Mouse (Mus musculus) cortical plate, adult 2 months (tissue): ENCODE data around the gene Urod. TPM values are rescaled to one million over a fixed set of nuclear protein-coding genes. Genes with fewer than 3 reads are reported as not detected.

ENCODE experiments used
- H3K27ac ChIP-seq: fragments of 200-500 bp; 2 replicates; pipeline ENCODE4 v1.5.1; 2012; ENCODE audit warnings: low read length, control low read depth, inconsistent platforms; ENCODE audit not compliant: insufficient read depth
- H3K4me1 ChIP-seq: fragments of 200-500 bp; 2 replicates; pipeline ENCODE4 v1.6.1; 2011; ENCODE audit warnings: low read length; ENCODE audit not compliant: control insufficient read depth, insufficient read depth
- H3K4me3 ChIP-seq: fragments of 200-500 bp; 2 replicates; pipeline ENCODE4 v1.5.1; 2011; ENCODE audit warnings: mild to moderate bottlenecking, low read length, control low read depth; ENCODE audit not compliant: insufficient read depth
- CTCF ChIP-seq: fragments of 200-500 bp; IDR thresholded peaks from 2 replicates; pipeline ENCODE4 v1.5.1; 2011; ENCODE audit warnings: mild to moderate bottlenecking, control low read depth, low read length; ENCODE audit not compliant: insufficient read depth; ENCODE audit errors: extremely low read depth
- POLR2A ChIP-seq: fragments of 200-500 bp; IDR thresholded peaks from 2 replicates; pipeline ENCODE4 v1.6.1; 2011; ENCODE audit warnings: mild to moderate bottlenecking, low read length, control low read depth; ENCODE audit not compliant: insufficient read depth; ENCODE audit errors: extremely low read depth
- polyA plus RNA-seq: library from polyadenylated mRNA; depleted of rRNA; stranded (reverse); fragments of >200 nt; gene quantifications from 2 replicates; pipeline ENCODE4 v1.2.3, GENCODE M21; 2012

The Urod gene
- polyA plus RNA-seq, 1 experiment, result 73.8 TPM

- Histone ChIP-seq H3K4me1 (no peaks in the 10 kb centered on the region; the same call in 1 of the 2 replicates), H3K4me3 (no peak overlapping the region), H3K27ac (no peak overlapping the region)
- TF ChIP-seq POLR2A (no peak), CTCF (no peak)
Measured at GRCm38 (mm10) chr4:117017738-117018137, 23.5 kb upstream of the Urod start.

DNA sequence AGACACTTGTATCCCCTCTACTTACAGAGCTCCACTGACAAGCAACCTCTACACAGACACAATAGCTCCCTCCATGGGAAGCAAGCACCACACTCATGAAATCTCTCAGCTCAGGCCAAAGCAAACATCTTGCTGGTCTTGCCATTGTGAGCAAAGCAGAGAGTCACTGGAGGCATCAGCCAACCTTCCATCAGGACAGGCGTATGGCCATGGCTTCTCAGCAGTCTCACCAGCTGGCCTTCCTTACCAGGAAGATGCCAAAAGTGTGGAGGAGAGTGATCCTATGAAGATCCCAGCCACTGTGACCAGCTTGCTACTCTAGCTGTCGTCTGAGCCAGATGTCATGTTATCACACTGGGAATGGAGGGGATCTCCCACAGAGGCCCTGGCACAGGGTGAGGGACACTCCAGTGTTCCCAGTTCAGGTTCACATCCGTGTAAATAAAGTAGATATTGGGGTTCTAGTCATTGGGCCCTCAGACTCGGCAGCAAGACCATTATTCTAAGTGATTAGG lies 20.7 kb upstream of the Urod start:
- H3K4me3 ChIP-seq, result no peak overlapping the region
- H3K27ac ChIP-seq, result no peak overlapping the region
- no peak for TF ChIP-seq POLR2A
- TF ChIP-seq CTCF, result no peak
- no peaks in the 10 kb centered on the region for H3K4me1 ChIP-seq

DNA sequence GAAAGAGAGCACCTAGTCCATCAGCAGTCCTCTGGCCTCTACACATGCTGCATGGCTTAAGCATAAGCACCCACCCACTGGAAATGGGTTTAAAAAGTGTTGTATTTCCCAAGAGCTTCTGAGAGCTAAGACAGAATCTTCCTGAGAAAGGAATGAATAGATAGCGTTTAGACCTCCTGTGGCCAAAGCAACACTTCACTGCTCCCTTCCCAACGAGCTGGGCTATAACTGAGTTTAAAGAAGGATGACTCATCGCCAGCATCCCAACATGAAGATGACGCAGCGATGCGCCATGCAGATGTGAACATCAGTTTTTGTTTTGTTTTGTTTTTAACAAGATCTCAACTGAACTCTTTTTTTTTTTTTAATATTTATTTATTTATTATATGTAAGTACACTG lies 19.4 kb upstream of the Urod start:
- no peak overlapping the region for H3K27ac ChIP-seq
- TF ChIP-seq POLR2A (no peak), CTCF (no peak)
- no peak overlapping the region for H3K4me3 ChIP-seq
- H3K4me1 ChIP-seq, result no peaks in the 10 kb centered on the region

- no peak overlapping the region for H3K27ac ChIP-seq
- TF ChIP-seq POLR2A (no peak), CTCF (no peak)
- H3K4me3 ChIP-seq, result no peak overlapping the region
- H3K4me1 ChIP-seq, result no peaks in the 10 kb centered on the region
Measured at GRCm38 (mm10) chr4:117010231-117010630, 16.0 kb upstream of the Urod start.

DNA sequence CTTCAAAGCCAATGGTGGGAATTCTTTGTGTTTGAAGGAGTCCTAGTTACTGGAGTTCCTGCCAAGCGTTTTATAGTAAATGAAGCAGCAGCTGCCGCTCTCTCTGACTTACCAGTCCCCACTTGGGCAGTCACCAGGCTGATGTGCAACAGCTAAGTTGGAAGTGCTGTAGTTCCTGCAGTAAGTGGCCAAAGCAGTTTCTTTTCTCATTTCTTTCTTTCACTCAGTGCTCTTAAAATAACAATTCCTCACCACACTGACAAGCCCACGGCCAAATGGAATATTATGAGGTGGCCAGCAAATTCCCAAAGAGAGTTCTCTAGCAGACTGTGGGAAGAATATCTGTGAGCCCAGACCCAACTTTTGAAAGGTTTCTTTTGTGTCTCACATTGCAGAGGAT lies 12.8 kb upstream of the Urod start:
- Histone ChIP-seq H3K4me3 (no peak overlapping the region), H3K27ac (no peak overlapping the region), H3K4me1 (no peaks in the 10 kb centered on the region)
- TF ChIP-seq POLR2A (no peak), CTCF (no peak)

DNA sequence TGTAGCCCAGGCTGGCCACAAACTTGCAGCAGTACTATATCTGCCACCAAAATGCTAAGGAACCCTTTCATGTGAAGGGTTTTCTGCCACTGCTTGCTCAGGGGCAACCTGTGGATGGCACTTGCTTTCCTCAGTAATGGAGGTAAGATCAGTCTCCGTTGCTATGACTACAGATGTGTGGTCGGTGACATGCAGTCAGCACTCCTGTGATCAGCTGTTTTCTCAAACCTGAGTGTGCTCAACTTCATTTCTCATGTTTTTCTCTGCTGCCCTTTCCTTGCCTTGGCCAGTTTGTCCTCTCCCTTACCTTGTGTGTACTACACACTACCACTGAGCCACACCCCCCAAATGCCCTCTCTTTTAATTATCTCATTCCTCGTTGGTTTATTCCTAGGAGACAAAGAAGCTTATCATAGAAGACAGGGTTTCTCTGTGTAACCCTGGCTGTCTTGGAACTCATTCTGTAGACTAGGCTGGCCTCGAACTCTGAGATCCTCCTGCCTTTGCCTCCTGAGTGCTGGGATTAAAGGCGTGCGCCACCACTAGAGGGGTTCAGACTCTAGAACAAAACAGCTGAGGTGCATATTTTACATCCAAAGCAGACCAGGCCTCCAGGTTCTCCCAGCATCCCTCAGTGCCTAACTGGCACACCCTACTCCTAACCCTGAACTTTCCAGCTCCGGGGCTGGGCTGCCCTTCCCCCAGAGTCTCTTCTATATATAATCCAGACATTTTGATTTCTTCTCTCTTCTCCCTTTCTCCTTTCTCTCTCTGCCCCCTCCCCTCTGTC lies 11.6 kb upstream of the Urod start:
- Histone ChIP-seq H3K4me3 (no peak overlapping the region), H3K4me1 (no peaks in the 10 kb centered on the region), H3K27ac (no peak overlapping the region)
- TF ChIP-seq POLR2A (no peak), CTCF (no peak)

GRCm38 (mm10) chr4:117004649-117005048 lies 10.4 kb upstream of the Urod start:
- H3K27ac ChIP-seq, result no peak overlapping the region
- no peaks in the 10 kb centered on the region for H3K4me1 ChIP-seq
- no peak overlapping the region for H3K4me3 ChIP-seq
- TF ChIP-seq POLR2A (no peak), CTCF (no peak)

GRCm38 (mm10) chr4:117002543-117003521 lies 8.6 kb upstream of the Urod start:
- Histone ChIP-seq H3K27ac (no peak overlapping the region), H3K4me3 (no peak overlapping the region), H3K4me1 (no peaks in the 10 kb centered on the region)
- no peak for TF ChIP-seq POLR2A
- TF ChIP-seq CTCF, result peak; percentile 82

GRCm38 (mm10) chr4:117001957-117002356 lies 7.7 kb upstream of the Urod start:
- no peaks in the 10 kb centered on the region for H3K4me1 ChIP-seq
- TF ChIP-seq CTCF, result no peak
- TF ChIP-seq POLR2A, result no peak
- H3K27ac ChIP-seq, result no peak overlapping the region
- H3K4me3 ChIP-seq, result no peak overlapping the region
